Mouse (Mus musculus) left cerebral cortex, adult 2 months (tissue): ENCODE results near the gene Med11. TPM values are rescaled to one million over a fixed set of nuclear protein-coding genes. Genes with fewer than 3 reads are reported as not detected.
A peak's percentile ranks its signal among the peaks of the same experiment; 100 is the strongest.

Source experiments
- DNase-seq, 2 experiments: peaks; one replicate each; pipeline ENCODE4 v3.0.0; 2021 to 2022; ENCODE audit warnings: low spot score in 2 of 2, mixed read lengths in 1 of 2; ENCODE audit errors: extremely low spot score in 1 of 2
- H3K27ac ChIP-seq: fragments of 200-600 bp; 2 replicates; pipeline ENCODE4 v1.8.1; 2022
- H3K4me3 ChIP-seq: fragments of 200-600 bp; 2 replicates; pipeline ENCODE4 v1.8.1; 2022
- CTCF ChIP-seq: fragments of 200-600 bp; IDR thresholded peaks from 2 replicates; pipeline ENCODE4 v1.8.1; 2022; ENCODE audit warnings: antibody characterized with exemption, mild to moderate bottlenecking, moderate library complexity
- intact Hi-C: fragments of 180-260 bp; cut with DNase I; formaldehyde crosslinking; loops from one replicate; pipeline ENCODE4 v1.15.1; 2025
- total RNA-seq, 2 experiments: library from RNA; stranded (reverse); gene quantifications; 2 replicates each; pipeline ENCODE4 v1.2.3; 2021

Med11 gene
- total RNA-seq, 2 experiments from 2014 or later, result 13.2 to 14.8 TPM

- Histone ChIP-seq H3K4me3 (peak overlapping the region; percentile 99), H3K27ac (peak overlapping the region; percentile 90)
- no peak for DNase-seq
- TF ChIP-seq CTCF, result no peak
- intact Hi-C loops, result loop anchor here (1.0 to 5.0 kb wide), 4 partner anchors 18 to 324 kb away; partner anchors contain the start of genes Med11, Pelp1 and Tm4sf5
Observed at GRCm38 (mm10) chr11:70432895-70433568, 18.7 kb upstream of the Med11 start.

GRCm38 (mm10) chr11:70433569-70433943 lies 18.2 kb upstream of the Med11 start:
- H3K27ac ChIP-seq, result no peak overlapping the region
- no peak for TF ChIP-seq CTCF
- no peak for DNase-seq
- intact Hi-C loops, result loop anchor here (1.0 to 5.0 kb wide), 4 partner anchors 18 to 324 kb away; partner anchors contain the start of genes Med11, Pelp1 and Tm4sf5
- peak overlapping the region; percentile 99 for H3K4me3 ChIP-seq

GRCm38 (mm10) chr11:70433951-70434350 lies 17.8 kb upstream of the Med11 start:
- Histone ChIP-seq H3K4me3 (no peak overlapping the region; the same call in 1 of the 2 replicates), H3K27ac (no peak overlapping the region)
- DNase-seq, result no peak
- intact Hi-C loops, result loop anchor here (1.0 to 5.0 kb wide), 4 partner anchors 17 to 323 kb away; partner anchors contain the start of genes Med11, Pelp1 and Tm4sf5
- no peak for TF ChIP-seq CTCF

GRCm38 (mm10) chr11:70435476-70435875 lies 16.2 kb upstream of the Med11 start:
- intact Hi-C loops, result no loop called here
- no peak for TF ChIP-seq CTCF
- Histone ChIP-seq H3K27ac (no peak overlapping the region), H3K4me3 (no peak overlapping the region)
- no peak for DNase-seq

- TF ChIP-seq CTCF, result no peak
- no peak overlapping the region for H3K4me3 ChIP-seq
- no peak for DNase-seq
- intact Hi-C loops, result no loop called here
- H3K27ac ChIP-seq, result no peak overlapping the region
Observed at GRCm38 (mm10) chr11:70437426-70437825, 14.3 kb upstream of the Med11 start.

- TF ChIP-seq CTCF, result no peak
- DNase-seq, result no peak
- Histone ChIP-seq H3K27ac (no peak overlapping the region), H3K4me3 (no peak overlapping the region)
- intact Hi-C loops, result no loop called here
Observed at GRCm38 (mm10) chr11:70438728-70439374, 12.9 kb upstream of the Med11 start.

GRCm38 (mm10) chr11:70440637-70441036 lies 11.1 kb upstream of the Med11 start:
- Histone ChIP-seq H3K4me3 (no peak overlapping the region), H3K27ac (no peak overlapping the region)
- no peak for TF ChIP-seq CTCF
- no peak for DNase-seq
- intact Hi-C loops, result no loop called here

- intact Hi-C loops, result no loop called here
Observed at GRCm38 (mm10) chr11:70441882-70442281, 9.8 kb upstream of the Med11 start.

GRCm38 (mm10) chr11:70443964-70444363 lies 7.8 kb upstream of the Med11 start:
- no peak overlapping the region for H3K4me3 ChIP-seq
- no peak for TF ChIP-seq CTCF
- intact Hi-C loops, result no loop called here
- H3K27ac ChIP-seq, result no peak overlapping the region
- no peak for DNase-seq

More at GRCm38 (mm10) chr11:70441882-70442281, 9.8 kb upstream of the Med11 start:
- H3K4me3 ChIP-seq, result no peak overlapping the region
- no peak for DNase-seq
- no peak for TF ChIP-seq CTCF
- no peak overlapping the region for H3K27ac ChIP-seq

- intact Hi-C loops, result no loop called here
- Histone ChIP-seq H3K27ac (no peak overlapping the region), H3K4me3 (no peak overlapping the region)
- no peak for DNase-seq
- no peak for TF ChIP-seq CTCF
Observed at GRCm38 (mm10) chr11:70444667-70445066, 7.1 kb upstream of the Med11 start.

GRCm38 (mm10) chr11:70446756-70447155 lies 5.0 kb upstream of the Med11 start:
- intact Hi-C loops, result no loop called here
- Histone ChIP-seq H3K27ac (no peak overlapping the region), H3K4me3 (no peak overlapping the region)
- peak; percentile 8 for TF ChIP-seq CTCF
- DNase-seq, result no peak

GRCm38 (mm10) chr11:70447373-70447772 lies 4.3 kb upstream of the Med11 start:
- Histone ChIP-seq H3K27ac (no peak overlapping the region), H3K4me3 (no peak overlapping the region)
- DNase-seq, result no peak
- no peak for TF ChIP-seq CTCF
- intact Hi-C loops, result no loop called here

GRCm38 (mm10) chr11:70450926-70451325 lies 793 bp upstream of the Med11 start:
- TF ChIP-seq CTCF, result no peak
- intact Hi-C loops, result loop anchor here (1.0 kb wide), 1 partner anchor 18 kb away; no protein-coding TSS in a partner anchor
- H3K4me3 ChIP-seq, result no peak overlapping the region
- H3K27ac ChIP-seq, result no peak overlapping the region
- no peak for DNase-seq
